Mouse (Mus musculus) C2C12 (cell line): ENCODE data around the gene Eipr1. TPM values are rescaled to one million over a fixed set of nuclear protein-coding genes. Genes with fewer than 3 reads are reported as not detected.
"Not testable (repeated sequence)": the region's sequence is repeated elsewhere in the genome, so short reads cannot be mapped to it uniquely, and the experiment has no call there.

Source experiments
- H3K27me3 ChIP-seq: one replicate; pipeline ENCODE4 v1.6.1; 2011; ENCODE audit not compliant: control insufficient read depth, insufficient read depth, insufficient read length
- H3K36me3 ChIP-seq: one replicate; pipeline ENCODE4 v1.6.1; 2011; ENCODE audit not compliant: control insufficient read depth, insufficient read depth
- H3K4me3 ChIP-seq: one replicate; pipeline ENCODE4 v1.5.1; 2011; ENCODE audit warnings: mild to moderate bottlenecking, control low read depth; ENCODE audit not compliant: poor library complexity, insufficient read depth, severe bottlenecking
- H3K79me2 ChIP-seq: one replicate; pipeline ENCODE4 v1.6.1; 2011; ENCODE audit not compliant: control insufficient read depth, insufficient read depth
- H3K79me3 ChIP-seq: one replicate; pipeline ENCODE4 v1.6.1; 2011; ENCODE audit warnings: low read depth, control low read depth
- H3ac ChIP-seq: one replicate; pipeline ENCODE3; 2011; ENCODE audit warnings: low read depth; ENCODE audit not compliant: control insufficient read depth, insufficient read length
- CEBPB ChIP-seq: IDR thresholded peaks from one replicate; pipeline ENCODE4 v1.6.1; 2011; ENCODE audit warnings: low read depth, mild to moderate bottlenecking, control low read depth, moderate library complexity
- CTCF ChIP-seq: IDR thresholded peaks from one replicate; pipeline ENCODE4 v1.5.1; 2011; ENCODE audit not compliant: control insufficient read depth, insufficient read depth, insufficient read length
- FOSL1 ChIP-seq: IDR thresholded peaks from one replicate; pipeline ENCODE4 v1.8.0; 2011; ENCODE audit warnings: mild to moderate bottlenecking, low read length; ENCODE audit not compliant: poor library complexity, insufficient read depth, severe bottlenecking
- MAX ChIP-seq: IDR thresholded peaks from one replicate; pipeline ENCODE4 v1.6.1; 2011; ENCODE audit warnings: mild to moderate bottlenecking, control low read depth
- MYOD1 ChIP-seq: IDR thresholded peaks from one replicate; pipeline ENCODE4 v1.6.1; 2011; ENCODE audit warnings: low read depth; ENCODE audit not compliant: control insufficient read depth, insufficient read length
- MYOG ChIP-seq: IDR thresholded peaks from one replicate; pipeline ENCODE4 v1.6.1; 2011; ENCODE audit not compliant: control insufficient read depth, insufficient read length; ENCODE audit errors: extremely low read depth
- USF1 ChIP-seq: IDR thresholded peaks from one replicate; pipeline ENCODE4 v1.6.1; 2011; ENCODE audit warnings: low read depth, mild to moderate bottlenecking, control low read depth, moderate library complexity
- polyA plus RNA-seq: library from polyadenylated mRNA; unstranded; fragments of >200 nt; fragmentation: generic; extraction: Trizol; gene quantifications from one replicate; pipeline ENCODE4 v1.2.1, GENCODE M21; 2012; ENCODE audit warnings: missing spikeins

Eipr1 gene
- polyA plus RNA-seq, 1 experiment = 22.7 TPM

GRCm38 (mm10) chr12:28906809-28907297, 155.2 kb downstream of the Eipr1 start:
- Histone ChIP-seq H3K79me2 (no peaks in the 10 kb centered on the region), H3ac (no peak overlapping the region), H3K4me3 (no peak overlapping the region), H3K36me3 (no peaks in the 10 kb centered on the region), H3K27me3 (no peaks in the 10 kb centered on the region), H3K79me3 (no peaks in the 10 kb centered on the region)
- no peak for TF ChIP-seq USF1
- no peak for TF ChIP-seq MAX
- no peak for TF ChIP-seq FOSL1
- TF ChIP-seq CEBPB = no peak
- TF ChIP-seq CTCF = no peak
- TF ChIP-seq MYOD1 = no peak
- no peak for TF ChIP-seq MYOG

GRCm38 (mm10) chr12:28907814-28908213, 156.2 kb downstream of the Eipr1 start:
- H3K4me3 ChIP-seq = no peak overlapping the region
- no peaks in the 10 kb centered on the region for H3K27me3 ChIP-seq
- no peak for TF ChIP-seq CTCF
- TF ChIP-seq FOSL1 = no peak
- no peak for TF ChIP-seq CEBPB
- TF ChIP-seq MAX = no peak
- TF ChIP-seq MYOD1 = no peak
- TF ChIP-seq MYOG = no peak
- no peak for TF ChIP-seq USF1
- H3K79me2 ChIP-seq = no peaks in the 10 kb centered on the region
- H3K79me3 ChIP-seq = no peaks in the 10 kb centered on the region
- no peaks in the 10 kb centered on the region for H3K36me3 ChIP-seq
- no peak overlapping the region for H3ac ChIP-seq

GRCm38 (mm10) chr12:28909851-28910250, 158.2 kb downstream of the Eipr1 start:
- Histone ChIP-seq H3K27me3 (no peaks in the 10 kb centered on the region), H3K4me3 (no peak overlapping the region), H3K36me3 (no peaks in the 10 kb centered on the region), H3K79me2 (no peaks in the 10 kb centered on the region), H3K79me3 (no peaks in the 10 kb centered on the region), H3ac (no peak overlapping the region)
- TF ChIP-seq CEBPB (no peak), USF1 (no peak), CTCF (no peak), MYOG (no peak), MYOD1 (no peak), FOSL1 (no peak), MAX (no peak)

GRCm38 (mm10) chr12:28910568-28910967, 159.0 kb downstream of the Eipr1 start:
- Histone ChIP-seq H3ac (no peak overlapping the region), H3K79me2 (no peaks in the 10 kb centered on the region), H3K27me3 (no peaks in the 10 kb centered on the region), H3K36me3 (no peaks in the 10 kb centered on the region), H3K79me3 (no peaks in the 10 kb centered on the region), H3K4me3 (no peak overlapping the region)
- TF ChIP-seq CEBPB (no peak), CTCF (no peak), MYOD1 (no peak), MYOG (no peak), MAX (no peak), USF1 (no peak), FOSL1 (no peak)

GRCm38 (mm10) chr12:28912351-28912936, 160.8 kb downstream of the Eipr1 start:
- no peaks in the 10 kb centered on the region for H3K36me3 ChIP-seq
- H3ac ChIP-seq = no peak overlapping the region
- H3K79me2 ChIP-seq = no peaks in the 10 kb centered on the region
- H3K27me3 ChIP-seq = no peaks in the 10 kb centered on the region
- H3K79me3 ChIP-seq = no peaks in the 10 kb centered on the region
- no peak overlapping the region for H3K4me3 ChIP-seq
- TF ChIP-seq MYOD1 = no peak
- no peak for TF ChIP-seq MYOG
- no peak for TF ChIP-seq USF1
- TF ChIP-seq FOSL1 = no peak
- no peak for TF ChIP-seq MAX
- TF ChIP-seq CEBPB = no peak
- no peak for TF ChIP-seq CTCF

- H3K4me3 ChIP-seq = no peak overlapping the region
- H3K79me3 ChIP-seq = no peaks in the 10 kb centered on the region
- H3K36me3 ChIP-seq = no peaks in the 10 kb centered on the region
- no peak for TF ChIP-seq CTCF
- no peak for TF ChIP-seq CEBPB
- TF ChIP-seq MAX = no peak
- no peak for TF ChIP-seq MYOG
- TF ChIP-seq FOSL1 = no peak
- no peak for TF ChIP-seq MYOD1
- no peak for TF ChIP-seq USF1
- H3K79me2 ChIP-seq = no peaks in the 10 kb centered on the region
- no peak overlapping the region for H3ac ChIP-seq
- H3K27me3 ChIP-seq = no peaks in the 10 kb centered on the region
These were observed 161.5 kb downstream of the Eipr1 start for GRCm38 (mm10) chr12:28913099-28913498.

- not testable (repeated sequence) for H3K27me3 ChIP-seq, H3K79me2 ChIP-seq, H3K79me3 ChIP-seq, H3K36me3 ChIP-seq, H3ac ChIP-seq, H3K4me3 ChIP-seq
These were observed 162.5 kb downstream of the Eipr1 start for GRCm38 (mm10) chr12:28914056-28914455.
